Mouse (Mus musculus) G1E (cell line): Measurements from ENCODE around the gene Stap2.

Experiments used
- CTCF ChIP-seq: IDR thresholded peaks from 2 replicates; pipeline ENCODE4 v1.5.1; 2012; ENCODE audit warnings: low read depth, low read length, inconsistent platforms, mixed read lengths
- GATA2 ChIP-seq: IDR thresholded peaks from 2 replicates; pipeline ENCODE4 v1.6.1; 2012; ENCODE audit warnings: low read depth, low read length, inconsistent platforms, borderline replicate concordance

GRCm38 (mm10) chr17:55960791-55961190 lies 44.6 kb downstream of the Stap2 start:
- TF ChIP-seq CTCF (no peak), GATA2 (no peak)
